Mouse (Mus musculus) cerebellum, postnatal 14 days (tissue): Measurements from ENCODE around the gene Ankrd28.
"Not testable (repeated sequence)": the region's sequence is repeated elsewhere in the genome, so short reads cannot be mapped to it uniquely, and the experiment has no call there.

Experiments used
- DNase-seq, 2 experiments: peaks; one replicate each; pipeline ENCODE4 v3.0.0; 2021; ENCODE audit warnings: mixed read lengths in 2 of 2

The Ankrd28 gene

GRCm38 (mm10) chr14:31790797-31791196, 39.7 kb downstream of the Ankrd28 start:
- peak; percentile 47 to 49 for DNase-seq

GRCm38 (mm10) chr14:31786906-31787305, 43.5 kb downstream of the Ankrd28 start:
- DNase-seq = no peak

DNA sequence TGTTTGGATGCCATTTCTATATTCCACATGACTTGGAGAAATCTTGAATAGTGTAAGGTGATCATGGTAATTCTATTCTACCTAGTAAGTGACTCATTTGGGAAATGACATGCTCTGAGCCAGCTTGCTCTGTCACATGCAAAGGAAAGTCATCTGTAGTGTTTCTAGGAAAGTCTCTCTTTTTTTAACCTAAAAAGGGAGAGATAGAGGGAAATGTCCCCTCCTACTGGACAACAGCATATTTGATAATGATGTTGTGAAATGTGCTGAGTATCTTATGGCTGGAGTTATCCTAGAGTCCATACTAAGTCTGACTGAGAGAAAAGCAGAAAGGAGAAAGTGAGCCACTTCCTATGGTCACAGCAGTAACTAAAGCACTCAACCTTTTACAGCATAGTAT, 44.8 kb downstream of the Ankrd28 start:
- no peak for DNase-seq

DNA sequence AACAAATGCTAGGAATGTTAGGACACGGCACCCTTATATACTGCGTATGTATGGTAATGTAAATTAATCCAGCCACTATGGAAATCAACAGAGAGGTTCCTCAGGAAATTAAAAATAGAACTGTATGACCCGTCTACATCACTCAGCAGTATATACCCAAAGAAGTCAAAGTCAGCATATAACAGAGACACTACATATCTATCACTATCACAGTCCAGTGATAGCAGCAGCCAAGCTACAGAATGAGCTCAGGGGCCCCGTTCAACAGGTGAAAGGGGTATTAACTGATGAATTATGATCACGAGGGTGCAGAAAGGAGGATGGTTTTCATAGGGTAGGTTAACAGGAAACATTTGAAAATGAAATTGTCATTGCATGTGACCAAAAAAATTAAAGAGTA, 45.5 kb downstream of the Ankrd28 start:
- DNase-seq = no peak

GRCm38 (mm10) chr14:31781309-31782049, 49.0 kb downstream of the Ankrd28 start:
- DNase-seq = peak; percentile 48 to 68

DNA sequence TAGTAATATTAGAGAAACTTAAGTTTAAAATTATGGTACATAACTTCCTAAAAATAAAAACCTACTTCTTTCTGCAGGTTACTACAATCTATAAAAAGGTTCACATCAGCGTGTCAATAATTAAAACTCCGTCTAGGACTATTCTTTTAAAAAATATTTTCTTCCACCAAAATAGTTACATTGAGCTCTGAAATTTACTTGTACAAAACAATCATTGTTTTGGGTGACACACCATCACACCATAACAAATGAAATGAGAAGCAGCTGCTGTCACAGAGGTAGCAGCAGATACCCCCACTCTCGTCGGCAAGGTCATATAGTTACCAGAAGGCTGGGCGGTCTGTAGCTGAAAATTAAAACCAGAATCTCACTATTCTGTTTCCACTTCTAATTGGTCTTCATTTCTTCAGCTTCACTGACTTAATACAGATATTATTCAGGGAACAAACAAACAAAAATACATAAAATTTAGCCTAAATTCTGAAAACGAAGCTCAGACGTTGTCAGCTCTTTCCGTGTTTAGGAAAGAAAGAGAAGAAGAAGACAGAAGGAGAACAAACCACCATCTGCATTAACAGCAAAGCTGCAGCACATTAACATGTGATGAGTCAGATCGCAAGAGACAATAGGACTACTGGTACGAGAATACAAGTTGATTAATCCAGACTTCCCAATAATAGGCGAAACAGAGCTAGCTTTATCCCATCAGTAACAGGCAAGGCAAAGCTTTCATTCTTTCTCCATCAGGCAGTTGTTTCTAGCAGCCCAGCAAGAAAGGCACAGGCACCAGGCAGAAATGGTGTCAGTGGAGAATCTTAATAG, 49.8 kb downstream of the Ankrd28 start:
- DNase-seq = peak in 1 of 2 experiments; percentile 46

GRCm38 (mm10) chr14:31773518-31773917, 56.9 kb downstream of the Ankrd28 start:
- no peak for DNase-seq

DNA sequence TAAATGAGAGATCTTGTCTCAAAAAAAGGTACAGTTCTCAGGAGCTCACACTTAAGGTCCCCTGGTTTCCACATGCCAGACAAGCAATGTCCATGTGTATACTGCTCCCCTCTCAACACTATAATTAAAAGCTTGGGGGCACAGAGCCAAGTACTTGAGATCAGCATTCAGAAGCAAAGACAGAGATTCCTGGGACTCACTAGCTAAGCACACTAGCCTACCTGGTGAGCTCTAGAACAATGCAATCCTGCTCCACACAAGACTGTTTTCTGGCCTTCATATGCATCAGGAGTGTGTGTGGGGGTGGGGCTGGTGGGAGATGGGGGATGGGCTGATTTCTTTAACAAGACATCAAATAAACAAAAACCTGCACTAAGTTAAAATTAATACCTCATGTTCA, 58.2 kb downstream of the Ankrd28 start:
- DNase-seq = no peak

- DNase-seq = no peak
Measured at GRCm38 (mm10) chr14:31768531-31768930, 61.9 kb downstream of the Ankrd28 start.

DNA sequence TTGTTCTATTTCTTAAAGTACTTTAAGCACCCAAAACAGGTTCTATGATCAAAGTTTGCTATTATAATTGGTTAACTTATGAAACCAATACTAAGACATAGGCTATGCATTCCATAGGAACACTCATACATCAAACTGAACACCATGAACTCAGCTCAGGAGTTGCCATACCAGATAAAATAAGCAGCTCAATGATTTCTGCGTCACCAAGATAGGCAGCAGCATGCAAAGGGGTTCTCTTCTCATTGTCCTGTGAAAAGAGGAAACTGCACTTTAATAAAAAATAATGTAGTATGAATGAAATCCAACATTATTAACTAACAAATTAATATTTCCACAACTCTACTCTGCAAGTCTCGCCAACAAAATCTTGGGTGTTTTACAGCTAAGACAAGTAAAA, 66.4 kb downstream of the Ankrd28 start:
- no peak for DNase-seq

DNA sequence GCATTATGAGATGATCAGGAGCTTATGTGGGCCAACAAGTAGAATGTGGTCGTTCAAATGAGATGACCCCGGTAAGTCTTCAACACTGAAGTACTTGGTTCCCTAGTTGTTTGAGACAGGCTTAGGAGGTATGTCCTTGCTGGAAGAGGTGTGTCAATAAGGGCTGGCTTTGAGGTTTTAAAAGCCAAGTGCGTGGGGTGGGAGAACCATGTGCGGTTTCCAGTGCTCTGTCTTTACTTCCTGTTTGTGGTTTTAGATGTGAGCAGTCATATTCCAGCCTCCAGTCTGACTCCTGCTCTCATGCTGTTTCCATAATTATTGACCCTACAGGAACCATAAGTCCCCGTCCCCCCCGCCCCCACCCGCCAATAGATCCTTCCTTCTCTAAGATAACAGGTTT, 68.7 kb downstream of the Ankrd28 start:
- DNase-seq = no peak

GRCm38 (mm10) chr14:31759195-31759594, 71.3 kb downstream of the Ankrd28 start:
- no peak for DNase-seq

- DNase-seq = not testable (repeated sequence)
Measured at GRCm38 (mm10) chr14:31758410-31758809, 72.0 kb downstream of the Ankrd28 start.

DNA sequence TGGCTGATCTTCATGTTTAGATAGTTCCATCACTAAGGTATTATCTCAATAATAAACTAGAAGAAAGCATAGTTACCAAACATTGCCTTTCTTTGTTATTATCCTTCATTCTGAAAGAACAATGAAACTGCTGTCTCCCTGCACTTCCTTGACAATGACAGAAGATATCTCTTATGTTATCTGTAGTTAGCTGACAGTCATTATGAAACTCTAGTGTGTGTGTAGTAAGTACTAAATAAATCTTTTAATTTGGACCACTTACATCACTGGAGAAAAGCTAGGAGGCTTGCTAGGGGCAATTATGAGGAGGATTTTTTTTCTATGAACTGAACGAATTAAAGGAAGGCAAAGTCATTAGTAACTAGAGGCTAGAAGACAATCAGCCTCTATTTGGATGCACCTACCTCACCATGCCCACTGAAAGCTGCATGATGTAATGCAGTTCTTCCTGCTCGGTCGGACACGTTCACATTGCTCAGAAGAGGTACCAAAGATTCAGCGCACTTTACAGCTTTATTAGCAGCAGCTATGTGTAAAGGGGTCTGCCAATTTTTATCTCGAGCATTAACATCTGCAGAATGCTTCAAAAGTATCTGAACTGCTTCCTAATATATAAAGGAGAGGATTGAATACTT, 82.1 kb downstream of the Ankrd28 start:
- DNase-seq = no peak

DNA sequence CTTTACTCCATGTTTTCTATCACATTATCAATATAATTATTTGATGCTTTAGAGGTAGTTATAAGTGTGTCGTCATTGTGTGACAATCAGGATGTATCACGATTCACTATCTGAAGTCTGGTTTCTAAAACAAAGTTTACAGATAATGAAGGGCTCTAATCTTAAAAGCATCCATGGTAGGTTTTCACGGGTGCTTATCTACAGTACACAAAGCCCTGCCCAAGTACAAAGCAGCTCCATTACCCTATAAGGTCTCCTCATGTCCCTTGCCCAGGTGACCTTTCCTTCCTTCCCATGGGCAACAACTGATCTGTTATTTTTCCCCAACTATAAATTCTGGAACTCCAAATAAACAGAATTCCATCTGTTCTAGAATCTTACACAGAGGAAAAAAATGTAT, 87.9 kb downstream of the Ankrd28 start:
- DNase-seq = no peak

DNA sequence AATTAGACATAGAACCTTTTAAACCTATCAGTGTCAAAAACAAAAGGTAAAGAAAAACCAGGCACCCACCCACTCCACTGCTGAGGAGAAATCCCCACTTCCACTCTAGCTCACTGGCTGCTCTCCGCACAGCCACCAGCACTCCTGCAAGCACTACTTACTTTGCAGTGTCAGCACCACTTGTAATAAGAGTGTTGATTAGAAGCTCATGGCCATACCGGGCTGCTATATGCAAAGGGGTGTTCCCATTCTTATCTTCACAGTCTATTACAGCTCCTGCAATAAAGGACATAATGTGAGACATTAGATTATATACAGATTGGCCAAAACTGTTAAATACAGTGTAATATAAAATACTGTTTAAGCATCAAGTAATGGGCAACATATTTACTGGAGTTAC, 95.6 kb downstream of the Ankrd28 start:
- DNase-seq = no peak

DNA sequence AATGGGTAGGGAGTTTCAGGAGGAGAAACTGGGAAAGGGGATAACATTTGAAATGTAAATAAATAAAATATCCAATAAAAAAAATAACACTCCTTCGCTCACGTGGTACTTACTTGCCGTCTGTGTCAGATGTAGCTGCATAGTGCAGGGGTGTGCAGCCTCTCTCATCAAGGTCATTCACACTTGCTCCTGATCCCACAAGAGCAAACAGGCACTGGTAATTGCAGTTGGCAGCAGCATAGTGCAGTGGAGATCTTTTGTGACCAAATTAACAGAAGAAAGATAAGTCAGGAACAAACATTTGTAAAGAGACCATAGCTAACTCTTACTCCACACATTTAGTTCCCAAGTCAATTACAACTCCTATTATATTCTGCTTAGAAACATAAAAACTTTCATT, 102.9 kb downstream of the Ankrd28 start:
- DNase-seq = no peak

GRCm38 (mm10) chr14:31722746-31723145, 107.7 kb downstream of the Ankrd28 start:
- DNase-seq = no peak

DNA sequence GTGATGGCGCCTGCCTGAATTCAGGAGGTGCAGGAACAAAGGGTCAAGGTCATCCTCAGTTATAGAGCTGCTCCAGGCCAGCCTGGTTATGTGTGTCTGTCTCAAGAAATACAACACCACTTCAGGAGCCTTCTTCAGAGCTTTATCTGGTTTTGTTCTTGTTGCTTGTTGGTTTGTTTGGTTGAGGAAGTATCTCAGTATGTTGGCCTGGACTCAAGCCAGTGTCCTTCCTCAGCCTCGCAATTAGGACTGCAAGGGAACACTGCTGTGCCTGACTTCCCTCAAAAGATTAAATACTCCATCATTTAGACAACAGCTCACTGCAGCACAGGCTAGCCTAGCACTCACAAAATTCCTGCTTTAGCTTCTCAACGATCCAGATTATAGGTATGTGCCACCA, 109.2 kb downstream of the Ankrd28 start:
- no peak for DNase-seq

DNA sequence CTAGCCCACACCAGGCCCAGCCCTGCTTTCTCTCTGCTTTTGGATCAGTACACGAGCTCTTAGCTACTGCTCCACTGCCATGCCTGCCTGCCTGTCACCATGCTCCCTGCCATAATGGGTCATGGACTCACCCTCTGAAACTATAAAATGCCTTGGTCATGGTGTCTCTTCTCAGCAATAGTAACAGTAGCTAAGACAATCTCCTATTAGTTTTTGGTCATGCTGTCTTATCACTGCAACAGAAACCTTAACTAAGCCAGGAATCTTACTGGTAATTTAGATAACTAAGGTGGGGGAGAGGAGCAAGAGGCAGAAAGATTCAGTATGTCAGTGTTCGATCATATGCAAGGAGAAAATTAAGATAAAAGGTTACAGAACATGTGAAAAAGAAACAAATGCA, 112.1 kb downstream of the Ankrd28 start:
- no peak for DNase-seq

DNA sequence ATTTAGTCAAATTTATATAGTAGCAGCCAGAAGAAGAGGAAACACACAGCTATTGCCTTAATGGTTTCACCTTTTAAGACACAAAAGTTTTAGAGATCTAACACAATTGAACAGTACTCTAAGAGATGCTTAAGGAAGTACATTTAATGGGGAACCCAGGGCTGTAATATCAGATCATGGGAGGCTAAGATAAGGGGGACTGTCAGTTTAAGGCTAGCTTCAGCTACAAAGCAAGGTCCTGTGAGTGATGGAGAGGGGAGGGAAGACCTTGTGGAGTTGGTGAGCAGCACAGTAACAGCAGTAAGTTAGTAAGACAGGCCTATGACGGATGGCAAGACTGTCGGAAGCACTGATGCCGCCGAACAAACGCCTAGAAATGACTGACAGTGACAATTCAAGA, 113.1 kb downstream of the Ankrd28 start:
- DNase-seq = no peak

DNA sequence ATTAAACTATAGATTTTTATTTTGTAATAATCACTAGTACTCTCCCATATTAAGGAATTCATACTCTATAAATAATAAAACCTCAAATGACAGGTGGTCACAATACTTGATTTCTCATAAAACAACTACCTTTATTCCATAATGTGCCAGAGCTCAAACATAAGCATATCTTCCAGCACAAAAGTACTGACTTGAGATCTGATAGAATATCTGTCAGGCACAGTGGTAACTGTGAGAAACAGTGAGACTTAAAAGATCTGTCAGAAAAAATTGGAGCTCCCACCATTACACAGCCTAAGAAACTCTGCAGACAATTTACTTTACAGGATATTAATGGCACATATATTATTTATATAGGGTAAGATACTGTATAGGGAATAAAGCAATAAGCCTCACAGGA, 114.8 kb downstream of the Ankrd28 start:
- DNase-seq = no peak

DNA sequence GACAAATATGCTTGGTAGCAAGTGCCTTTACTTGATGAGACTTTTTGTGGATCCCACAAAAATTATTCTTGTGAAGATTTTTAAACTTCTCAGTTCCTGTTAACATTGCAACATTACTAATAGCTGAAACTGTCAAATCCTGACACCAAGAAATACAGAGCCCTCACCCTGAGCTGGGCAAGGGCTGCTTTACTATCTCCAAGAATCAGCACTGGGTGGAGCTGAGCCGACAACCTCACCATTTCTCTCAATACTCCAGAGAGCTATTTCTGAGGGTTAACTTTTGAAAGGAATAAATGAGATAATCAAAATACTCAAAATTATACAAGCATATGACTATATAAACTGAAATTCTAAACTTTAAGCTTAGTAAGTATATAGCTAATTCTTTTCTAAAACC, 121.1 kb downstream of the Ankrd28 start:
- DNase-seq = no peak

DNA sequence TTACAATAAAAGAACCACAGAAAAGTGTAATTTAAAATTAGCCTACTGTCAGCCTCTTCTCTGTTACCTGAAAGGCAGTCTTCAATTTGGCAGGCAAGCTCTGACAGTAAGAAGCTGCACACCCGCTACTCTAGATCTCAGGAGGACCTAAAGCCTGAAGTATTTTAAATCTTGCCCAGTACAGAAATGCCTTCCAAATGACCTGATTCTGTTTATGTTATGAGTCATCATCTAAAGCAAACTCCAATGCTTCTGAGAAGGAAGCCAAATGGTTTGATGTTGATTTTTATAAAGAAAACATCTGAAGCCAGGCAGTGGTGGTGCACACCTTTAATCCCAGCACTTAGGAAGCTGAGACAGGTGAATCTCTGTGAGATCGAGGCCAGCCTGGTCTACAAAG, 130.1 kb downstream of the Ankrd28 start:
- no peak for DNase-seq
